Mouse (Mus musculus) spleen, adult 18-20 months (tissue): ENCODE data around the gene Pparg.

Source experiments
- DNase-seq, 2 experiments: peaks; one replicate each; pipeline ENCODE4 v3.0.0; 2022; ENCODE audit warnings: mixed read lengths in 2 of 2

The Pparg gene

DNA sequence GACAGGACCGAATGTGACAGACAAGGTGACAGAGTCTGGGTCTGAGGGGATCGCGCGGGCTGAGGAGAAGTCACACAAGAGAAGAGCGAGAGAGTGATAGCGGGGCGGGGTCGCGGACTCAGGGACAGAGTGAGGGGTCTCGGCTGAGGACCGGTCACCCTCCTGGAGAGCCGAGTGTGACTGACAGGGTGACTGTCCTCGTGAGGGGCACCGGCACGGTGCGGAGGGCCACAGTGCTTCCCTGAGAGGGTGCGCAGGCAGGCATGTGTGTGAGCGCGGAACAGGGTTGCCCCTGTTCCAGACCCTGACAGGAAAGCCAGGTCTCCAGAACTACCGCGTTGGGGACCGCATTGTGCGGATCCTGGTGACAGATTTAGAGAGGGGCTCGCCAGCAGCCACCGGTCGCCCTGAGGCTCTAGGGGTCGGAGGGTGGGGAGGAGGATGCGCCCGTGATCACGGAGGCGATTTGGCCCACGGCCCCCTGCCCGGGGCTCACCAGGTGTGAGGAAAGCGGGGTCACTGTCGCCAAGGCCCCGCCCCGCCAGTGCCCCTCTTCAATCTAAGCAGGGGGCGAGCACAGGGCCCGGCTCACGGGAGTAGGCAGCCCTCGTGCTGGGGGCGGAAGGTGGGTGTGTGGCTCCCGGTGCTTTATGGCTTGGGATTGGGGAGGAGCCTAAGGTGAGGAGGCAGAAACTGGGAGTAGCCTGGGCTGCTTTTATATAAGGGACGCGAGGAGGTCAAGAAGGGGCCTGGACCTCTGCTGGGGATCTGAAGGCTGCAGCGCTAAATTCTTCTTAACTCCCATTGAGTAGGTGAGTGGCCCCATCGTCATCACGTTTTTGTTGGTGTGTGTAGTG is 1.1 kb downstream of the Pparg start:
- peak; percentile 5 for DNase-seq

DNA sequence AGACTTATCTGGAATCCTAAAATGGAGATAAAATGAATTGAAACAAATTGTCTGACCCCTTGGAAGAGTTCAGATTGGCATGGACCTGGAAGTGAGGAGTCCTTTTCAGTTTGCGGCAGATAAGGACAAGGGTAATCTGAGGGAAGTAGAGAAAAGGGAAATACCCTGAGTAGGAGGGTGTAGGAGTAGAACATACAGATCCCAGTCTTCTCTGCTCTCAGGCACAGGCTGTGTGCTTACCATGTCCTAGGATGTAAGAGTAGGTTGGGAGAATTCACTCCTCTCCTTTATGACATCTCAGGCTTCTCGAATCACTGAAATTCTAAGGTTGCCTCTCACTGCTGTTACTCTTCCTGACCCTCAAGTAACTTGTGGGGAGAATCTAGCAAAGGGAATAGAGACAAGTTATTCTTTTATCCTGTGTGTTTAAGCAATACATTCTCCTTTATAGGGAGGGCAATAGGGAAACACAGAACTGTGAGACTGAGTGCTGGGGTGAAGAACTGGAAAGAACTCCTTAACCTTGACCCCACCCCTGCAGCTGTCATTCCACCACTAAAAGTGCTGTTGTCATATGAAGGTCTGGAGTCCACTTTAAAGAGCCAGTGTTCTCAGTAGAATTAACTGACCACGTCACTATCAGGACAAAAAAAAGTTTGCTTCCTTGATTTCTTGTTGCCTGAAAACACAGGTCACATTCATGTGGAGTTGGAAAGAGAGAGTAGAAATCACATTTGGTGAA is 6.3 kb downstream of the Pparg start:
- no peak for DNase-seq

DNA sequence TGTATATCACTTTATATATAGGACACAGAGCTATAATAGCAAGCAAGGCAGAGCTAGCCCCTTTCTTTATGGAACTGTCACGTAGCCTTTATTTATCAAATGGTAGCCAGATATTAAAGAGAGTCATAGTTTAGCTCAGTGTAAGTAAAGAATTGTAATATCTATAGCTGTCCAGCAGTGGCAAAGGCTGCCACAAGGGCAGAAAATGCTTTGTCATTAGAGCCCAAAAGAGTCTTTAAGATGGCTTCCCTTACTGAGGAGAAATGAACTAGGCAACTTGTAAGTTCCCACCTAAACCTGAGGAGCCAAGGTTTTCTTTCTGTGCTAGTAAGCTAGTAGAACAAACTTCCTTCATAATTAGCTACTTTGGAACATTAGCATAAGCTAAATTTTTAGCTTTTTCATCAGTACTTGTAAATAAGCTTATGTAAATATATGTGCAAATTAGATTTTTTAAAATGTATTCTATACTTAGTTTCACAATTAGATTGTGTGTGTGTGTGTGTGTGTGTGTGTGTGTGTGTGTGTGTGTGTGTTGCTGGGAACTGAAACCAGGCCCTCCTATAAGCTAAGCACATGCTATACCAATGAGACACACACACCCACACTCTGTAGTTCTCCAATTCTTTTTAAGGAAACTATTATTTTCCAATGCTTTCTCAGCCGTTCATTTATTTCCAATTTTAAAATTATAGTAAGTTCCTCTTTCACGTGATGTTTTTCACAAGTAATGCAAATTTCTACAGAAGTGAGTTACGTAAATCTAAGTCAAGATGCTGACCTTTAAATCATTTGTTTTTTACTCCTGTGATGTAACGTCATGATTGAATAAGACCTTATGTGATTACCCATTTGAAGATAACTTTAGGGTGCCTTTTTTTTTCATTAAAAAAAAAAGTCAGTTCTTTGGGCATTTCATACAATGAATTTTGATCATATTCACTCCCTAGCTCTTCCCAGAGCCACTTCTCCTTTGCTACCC is 14.4 kb downstream of the Pparg start:
- DNase-seq: no peak

DNA sequence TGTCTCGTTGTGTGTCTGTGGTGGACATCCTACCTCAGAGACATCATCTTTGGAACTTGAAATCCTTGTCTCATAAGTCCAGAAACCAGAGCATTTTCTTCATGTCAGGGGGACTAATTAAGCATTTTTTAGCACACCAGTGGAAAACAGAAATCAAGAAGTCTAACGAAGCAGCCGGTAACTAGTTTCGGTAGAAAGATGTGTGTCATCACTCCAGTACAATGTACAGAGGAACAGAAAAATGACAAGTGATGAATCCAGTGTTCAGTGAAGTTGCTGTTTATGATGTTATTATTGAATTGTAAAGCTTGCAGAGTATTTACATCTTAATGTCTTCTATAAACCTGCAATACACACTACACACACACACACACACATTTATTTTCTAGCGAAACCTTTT is 19.8 kb downstream of the Pparg start:
- DNase-seq: no peak

DNA sequence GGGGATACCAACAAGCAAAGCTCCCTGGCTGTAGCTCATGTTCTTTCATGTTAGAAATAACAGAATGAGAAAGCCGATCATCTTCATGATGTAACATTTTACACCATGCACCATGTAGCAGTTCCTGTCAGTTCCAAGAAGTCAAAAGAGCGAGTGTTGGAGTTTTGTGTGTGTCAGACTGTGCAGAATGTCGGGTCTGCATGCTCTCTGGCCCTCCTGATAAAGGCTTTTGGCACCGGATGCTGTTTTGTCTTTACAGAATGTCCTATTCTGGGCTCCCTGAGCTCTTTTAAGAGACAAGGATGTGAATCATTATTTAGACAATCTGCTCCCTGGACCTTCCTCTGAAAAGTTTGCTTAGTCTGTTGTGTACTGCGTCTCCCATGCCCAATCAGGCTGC is 22.0 kb downstream of the Pparg start:
- DNase-seq: no peak

DNA sequence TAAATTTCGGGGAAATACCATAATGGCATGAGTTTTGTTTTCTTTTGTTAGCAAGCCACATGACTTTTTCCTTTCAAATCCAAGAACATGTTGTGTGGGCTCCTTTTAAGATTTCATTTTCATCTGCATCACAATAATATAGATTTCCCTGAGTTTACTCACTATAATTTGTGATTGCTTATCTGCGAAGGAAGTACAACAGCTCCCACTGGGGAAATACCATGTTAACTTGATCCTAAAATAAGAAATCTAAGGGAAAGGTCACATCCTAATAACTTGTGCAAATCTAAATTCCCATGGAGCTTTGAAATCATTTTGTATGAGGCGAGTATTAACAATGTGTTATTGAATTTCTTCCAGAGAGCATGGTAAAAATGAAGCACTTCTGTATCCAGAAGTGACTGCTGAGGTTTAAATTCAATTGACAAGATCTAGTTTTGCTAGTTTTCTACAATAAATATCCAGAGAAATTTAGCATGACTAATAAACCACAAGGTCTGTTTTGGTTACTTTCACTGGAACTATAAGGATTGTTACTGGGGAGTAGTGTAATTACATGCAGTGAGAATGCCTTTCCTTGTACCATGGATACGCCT is 29.3 kb downstream of the Pparg start:
- no peak for DNase-seq

DNA sequence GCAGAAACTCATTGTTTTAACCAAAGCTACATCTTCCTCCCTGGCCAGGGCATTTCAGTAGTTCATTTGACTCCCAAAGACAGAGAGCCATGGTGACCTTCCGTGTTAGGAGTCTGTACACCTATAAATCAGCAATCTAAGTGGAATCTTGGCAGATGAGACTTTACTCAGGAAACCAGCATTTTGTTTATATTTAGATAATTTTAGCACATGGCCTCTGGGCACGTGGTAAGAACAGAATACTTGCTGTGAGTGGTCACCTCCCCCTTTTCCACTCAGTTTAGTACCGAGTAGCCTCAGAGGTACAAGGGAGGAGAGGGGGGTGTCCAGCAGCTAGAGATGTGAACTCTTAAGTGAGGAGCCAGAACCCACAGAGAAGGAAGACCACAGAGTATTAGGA is 36.2 kb downstream of the Pparg start:
- DNase-seq: no peak

DNA sequence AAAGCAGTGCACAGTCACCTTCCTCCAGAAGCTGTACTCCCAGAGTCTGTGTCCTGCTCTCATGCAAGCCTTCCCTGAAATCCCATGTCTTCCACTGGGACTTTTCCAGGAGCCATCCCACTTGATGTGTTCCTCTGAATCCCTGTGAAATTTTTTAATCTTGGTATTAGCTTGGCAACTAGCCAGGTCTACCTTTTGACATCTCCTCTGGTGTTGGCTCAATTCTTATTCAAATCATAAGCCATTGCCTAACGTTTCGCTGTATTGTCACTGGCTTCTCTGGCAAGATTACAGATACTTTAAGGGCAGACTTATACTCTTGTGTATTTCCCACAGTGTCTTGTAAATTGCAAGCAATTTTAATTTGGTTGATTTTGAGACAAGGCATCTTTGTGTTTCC is 43.6 kb downstream of the Pparg start:
- no peak for DNase-seq

DNA sequence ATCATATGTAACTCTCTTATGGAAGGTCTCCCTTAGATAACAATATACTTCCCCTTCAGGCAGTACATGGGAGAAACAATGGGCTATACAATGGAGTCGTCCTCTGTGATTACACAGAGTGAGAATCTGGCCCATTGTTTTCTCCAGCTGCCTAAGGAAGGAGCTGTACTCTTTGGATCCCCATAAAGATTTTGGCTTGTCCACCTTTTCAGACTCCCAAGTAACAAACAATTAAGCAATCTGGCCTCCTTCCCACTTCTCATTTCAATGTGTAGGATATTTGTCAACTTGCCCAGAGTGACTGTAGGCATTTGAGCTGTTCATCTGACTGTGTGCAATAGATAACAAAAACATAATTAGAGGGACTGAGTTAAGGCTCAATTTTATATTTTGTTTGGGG is 50.7 kb downstream of the Pparg start:
- DNase-seq: no peak

DNA sequence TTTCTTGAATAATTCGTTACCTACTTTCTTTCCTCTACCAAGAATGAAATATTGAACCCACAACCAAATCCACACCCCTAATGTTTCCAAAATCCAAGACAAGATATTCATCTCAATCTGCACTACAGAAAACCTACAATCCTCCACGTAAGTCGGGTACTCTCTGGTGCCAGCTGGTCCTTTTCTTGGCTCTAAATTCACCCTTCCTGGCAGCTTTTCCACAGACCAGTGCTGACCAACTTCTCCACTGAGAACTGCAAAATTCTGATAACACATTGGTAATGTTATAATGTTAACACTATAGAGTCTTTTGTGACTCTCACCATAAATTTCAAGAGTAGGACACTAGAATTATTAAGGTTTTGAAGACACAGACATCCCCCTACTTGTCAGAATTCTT is 57.4 kb downstream of the Pparg start:
- no peak for DNase-seq

DNA sequence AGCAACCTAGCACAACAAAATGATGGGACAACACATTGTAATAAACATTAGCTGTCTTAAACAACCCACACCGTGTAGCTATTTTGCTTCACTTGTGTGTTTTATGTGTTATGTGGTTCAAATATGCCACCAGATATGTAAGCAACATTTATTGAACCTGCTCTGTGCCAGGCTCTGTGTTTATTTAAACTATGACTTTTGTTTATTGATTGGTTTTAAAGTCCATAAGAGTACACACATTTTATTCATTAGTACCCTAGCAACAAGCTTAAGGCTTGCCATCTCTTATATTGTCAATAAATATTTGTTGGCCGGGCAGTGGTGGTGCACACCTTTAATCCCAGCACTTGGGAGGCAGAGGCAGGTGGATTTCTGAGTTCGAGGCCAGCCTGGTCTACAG is 58.2 kb downstream of the Pparg start:
- DNase-seq: no peak

DNA sequence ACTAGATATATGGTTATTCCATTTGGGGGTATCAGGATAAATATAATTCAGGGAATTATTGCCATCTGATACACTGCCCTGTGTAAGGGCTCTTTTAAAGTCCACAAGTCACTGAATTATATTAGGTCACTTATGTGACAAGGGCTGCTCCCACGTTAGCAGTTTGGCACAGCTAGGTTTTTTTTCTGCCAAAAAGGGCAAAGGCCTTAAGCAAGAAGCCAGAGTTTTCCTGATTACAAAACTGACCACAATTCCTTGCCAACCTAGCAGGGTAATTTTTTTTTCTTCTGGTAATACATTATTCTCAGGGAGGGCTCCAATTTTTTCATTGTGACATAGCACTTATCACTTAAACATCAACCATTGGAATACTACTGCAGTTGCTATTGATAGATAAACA is 60.2 kb downstream of the Pparg start:
- DNase-seq: no peak

DNA sequence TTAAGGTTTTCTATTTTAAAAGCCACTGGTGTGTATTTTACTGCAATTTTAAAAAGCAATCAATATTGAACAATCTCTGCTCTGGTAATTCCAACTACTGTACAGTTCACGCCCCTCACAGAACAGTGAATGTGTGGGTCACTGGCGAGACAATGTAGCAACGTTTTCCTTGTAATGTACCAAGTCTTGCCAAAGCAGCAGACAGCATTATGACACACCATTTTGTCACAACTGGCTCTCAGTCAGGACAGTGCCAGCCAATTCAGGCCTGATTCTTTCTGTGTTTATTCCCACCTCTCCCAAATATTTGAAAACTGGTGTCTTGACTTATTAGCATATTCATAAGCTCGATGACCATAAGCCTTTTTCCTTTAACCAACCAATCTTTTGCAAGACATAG is 60.9 kb downstream of the Pparg start:
- DNase-seq: no peak

DNA sequence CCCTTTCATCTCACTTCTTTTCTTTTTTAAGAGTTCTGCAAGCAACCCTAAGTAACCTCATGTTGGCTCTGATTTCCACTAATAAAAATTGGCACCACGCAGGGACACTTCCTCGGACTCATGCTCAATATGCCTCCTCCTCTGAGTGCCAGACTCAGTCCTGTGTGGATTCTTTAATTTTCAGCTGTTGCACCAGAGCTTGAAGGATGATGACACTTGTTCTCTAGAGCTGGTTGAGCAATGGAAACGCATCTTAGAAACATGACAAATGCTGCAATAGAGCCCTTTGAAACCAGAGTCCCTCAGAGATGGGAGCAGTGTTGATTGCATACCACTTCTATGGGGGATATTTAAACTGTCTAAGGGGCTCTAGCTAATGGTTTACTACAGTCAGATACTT is 63.7 kb downstream of the Pparg start:
- DNase-seq: no peak

DNA sequence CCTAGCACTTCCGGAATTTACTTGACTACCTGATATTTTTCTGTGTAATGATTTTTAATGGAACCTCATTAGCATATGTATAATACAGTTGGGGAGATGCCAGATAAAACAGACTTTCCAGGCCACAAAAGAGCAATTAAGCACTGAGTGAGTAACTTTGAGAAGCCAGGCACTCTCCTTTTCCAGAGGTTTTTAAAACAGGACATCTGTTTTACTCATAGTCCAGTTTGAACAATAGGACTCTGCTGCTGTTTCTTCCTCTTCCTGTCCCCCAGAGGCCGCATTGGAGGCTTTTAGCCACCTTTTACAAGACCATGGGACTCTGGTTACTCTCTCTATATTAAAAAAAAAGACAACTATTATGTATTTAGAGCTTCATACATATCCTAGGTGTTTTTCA is 72.0 kb downstream of the Pparg start:
- DNase-seq: no peak

DNA sequence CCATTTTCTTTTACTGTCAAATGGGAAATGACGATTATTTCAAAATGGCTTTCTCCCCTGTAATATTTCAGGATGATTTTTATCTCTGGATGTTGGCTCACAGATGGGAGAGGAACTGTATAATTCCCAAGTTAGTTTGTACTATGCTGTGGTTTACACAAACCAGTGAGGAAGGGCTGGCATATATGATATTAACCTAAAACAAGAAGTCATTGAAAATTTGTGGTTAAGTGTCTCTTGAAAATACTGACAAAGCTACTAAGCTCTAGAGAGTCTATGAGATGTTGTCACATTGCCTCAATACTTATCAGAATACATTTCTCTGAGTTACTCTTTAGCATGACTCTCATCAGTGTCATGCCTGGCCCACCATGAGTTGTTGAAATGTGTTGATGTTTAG is 73.3 kb downstream of the Pparg start:
- no peak for DNase-seq

DNA sequence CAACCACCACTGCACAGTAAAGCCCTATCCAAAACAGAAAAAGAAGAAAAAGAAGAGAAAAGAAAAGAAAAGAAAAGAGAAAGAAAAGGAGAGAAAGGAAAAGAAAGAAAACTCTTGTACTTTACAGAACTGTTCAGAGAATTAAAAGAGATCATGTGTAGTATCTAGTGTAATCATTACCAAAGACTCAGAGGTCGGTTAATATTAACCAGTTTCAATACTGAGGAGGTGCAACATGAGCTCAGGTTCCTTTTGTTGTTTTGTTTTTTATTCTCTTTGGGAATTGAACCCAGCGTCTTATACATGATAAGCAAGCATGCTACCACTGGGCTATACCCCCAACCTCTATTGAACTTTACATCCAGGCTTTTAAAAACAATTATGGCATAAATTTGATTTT is 74.1 kb downstream of the Pparg start:
- no peak for DNase-seq

DNA sequence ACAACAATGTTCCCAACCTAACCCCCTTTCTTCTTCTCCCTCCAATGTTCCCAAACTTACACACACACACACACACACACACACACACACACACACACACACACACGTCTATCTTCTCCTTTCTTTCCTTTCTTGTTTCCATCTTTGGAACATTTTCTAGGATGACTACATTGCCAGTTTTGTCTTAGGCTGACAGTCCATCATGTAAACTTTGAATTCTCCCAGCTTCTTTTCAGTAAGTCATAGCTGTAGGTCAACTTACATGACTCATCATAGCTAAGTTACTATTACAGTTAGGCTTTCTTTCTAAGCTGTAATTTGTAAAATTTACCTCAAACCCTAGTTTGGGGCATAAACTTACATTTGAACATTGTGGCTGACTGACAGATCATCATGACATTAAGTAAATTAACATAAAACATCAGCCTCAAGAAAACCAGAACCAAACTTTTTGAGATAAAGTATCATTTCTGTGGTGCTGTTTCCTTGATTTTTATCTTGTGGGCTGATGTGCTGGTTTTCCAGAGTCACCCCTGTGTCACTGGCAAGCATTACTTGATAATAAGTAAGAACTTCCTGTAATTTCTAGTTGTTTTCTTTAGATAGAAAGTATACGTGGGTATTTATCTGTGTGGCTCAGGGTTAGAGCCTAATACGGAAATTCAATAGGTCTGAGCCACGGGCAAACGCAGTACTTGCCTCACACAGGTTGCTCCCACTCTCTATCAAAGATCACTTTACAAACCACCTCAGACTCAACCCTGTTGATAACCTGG is 79.7 kb downstream of the Pparg start:
- no peak for DNase-seq

DNA sequence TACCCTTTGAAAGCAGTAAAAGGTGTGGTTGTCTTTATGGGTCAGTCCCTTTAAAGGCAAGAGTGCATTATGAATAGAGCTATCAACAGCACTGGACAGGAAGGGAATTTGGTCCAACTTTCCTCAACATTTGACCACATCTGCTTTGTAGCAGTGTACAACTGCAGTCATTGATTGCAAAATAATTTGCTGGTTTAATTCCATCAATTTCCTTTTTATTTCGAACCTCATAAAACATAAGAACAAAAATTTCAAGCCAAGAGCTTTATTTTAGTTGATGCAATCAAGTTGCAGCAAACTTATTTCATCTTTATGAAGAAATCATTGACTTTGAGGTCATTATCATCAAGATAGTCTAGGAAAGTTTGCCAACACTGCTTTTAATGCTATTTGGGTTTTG is 91.8 kb downstream of the Pparg start:
- DNase-seq: no peak

DNA sequence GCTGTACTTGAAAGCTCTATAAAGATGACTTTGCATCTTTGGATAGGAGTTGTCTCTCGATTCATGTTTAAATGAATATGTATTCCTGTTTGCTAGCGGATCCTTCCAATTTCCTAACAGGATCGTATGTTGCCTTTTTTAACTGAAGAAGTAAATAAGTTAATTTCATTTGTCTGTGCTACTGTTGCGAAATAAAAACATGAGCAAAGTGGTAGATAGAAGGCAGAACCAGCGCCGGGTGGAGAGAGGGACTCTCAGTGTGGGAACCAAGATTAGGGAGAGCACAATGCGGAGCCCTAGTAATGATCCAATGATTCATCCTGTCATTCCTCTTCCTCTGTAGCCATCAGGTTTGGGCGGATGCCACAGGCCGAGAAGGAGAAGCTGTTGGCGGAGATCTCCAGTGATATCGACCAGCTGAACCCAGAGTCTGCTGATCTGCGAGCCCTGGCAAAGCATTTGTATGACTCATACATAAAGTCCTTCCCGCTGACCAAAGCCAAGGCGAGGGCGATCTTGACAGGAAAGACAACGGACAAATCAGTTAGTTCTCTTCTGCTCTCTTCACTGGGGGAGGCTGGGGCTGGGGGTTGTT is 102.1 kb downstream of the Pparg start:
- peak in 1 of 2 experiments; percentile 11 for DNase-seq

DNA sequence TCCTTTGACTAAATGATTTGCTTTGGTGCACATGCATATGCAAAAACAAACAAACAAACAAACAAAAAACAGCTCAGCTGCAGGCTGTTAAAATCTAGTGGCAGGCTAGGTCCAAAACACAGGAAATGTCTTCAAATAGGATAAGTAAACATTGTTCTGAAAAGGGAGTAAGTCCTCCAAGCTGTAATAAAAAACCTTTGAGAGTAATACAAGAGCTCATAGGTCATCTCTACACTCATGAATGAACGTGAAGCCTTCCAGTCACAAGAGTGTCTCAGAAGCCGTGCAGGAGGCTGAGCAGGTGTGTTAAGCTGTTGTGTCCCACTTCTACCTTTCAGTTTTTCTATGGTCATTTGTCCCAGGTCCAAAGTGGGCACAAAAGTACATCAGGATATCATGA is 102.6 kb downstream of the Pparg start:
- no peak for DNase-seq

DNA sequence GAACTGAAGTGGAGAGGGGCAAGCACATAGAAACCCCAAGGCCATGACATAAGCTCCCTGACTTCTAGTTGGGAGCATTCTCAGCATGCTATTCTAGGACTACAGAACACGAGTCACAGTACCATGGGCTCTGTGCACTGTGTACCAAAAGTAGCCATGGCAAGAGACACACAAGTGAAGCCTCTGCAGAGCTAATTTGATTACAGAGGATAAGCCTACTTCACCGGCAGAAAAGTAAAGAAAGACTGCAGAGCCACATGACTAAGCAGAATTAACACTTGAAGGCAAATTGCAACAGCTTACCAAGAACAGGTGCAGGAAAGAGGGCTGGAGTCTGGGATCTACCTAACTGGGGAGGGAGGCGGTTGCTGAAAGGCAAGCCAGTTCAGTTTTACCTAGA is 103.9 kb downstream of the Pparg start:
- no peak for DNase-seq
